In genomic region chr7:82334000-82334399, GRCm38 (mm10) we compare ENCODE assay signal across 31 mouse cellular contexts. TPM values are rescaled to one million over a fixed set of nuclear protein-coding genes. Genes with fewer than 3 reads are reported as not detected.
DNase-seq lines count a peak whose midpoint lies in the region; ATAC-seq and TF ChIP-seq lines count a peak whose summit lies in the region.
"Had no signal": no experiment of that assay in that cellular context is flagged by ENCODE, and none has a peak within 500 bp of the region (broad histone marks: within the 10 kb centered on the region; RNA-seq: fewer than 3 reads in every experiment).

No protein-coding gene starts in this region.

- TF ChIP-seq CTCF in hindbrain, postnatal 0 days (IDR thresholded peaks at IDR 0.05; ENCODE audit: low read depth), result no peak

- DNase-seq in hindbrain, postnatal 0 days (ENCODE audit: low spot score), result peak; percentile 49
- peak; percentile 32 for DNase-seq in testis, postnatal 10 days (ENCODE audit: low spot score)
- DNase-seq in testis, postnatal 14 days (ENCODE audit: low spot score), result no peak
- DNase-seq in adrenal gland, adult (ENCODE audit: inconsistent age in 2 of 2, low spot score in 1 of 2), result no peak
- DNase-seq: adrenal gland, postnatal 25 days; cerebellum, adult 2 months; cerebellum, postnatal 36 days; embryo, embryonic 11 days; gastrocnemius, postnatal 36 days; heart, adult 2 months; heart, postnatal 14 days; kidney, adult 11 months; kidney, postnatal 14 days; layer of hippocampus, adult 9-11 months; right cerebral cortex, postnatal 25 days; thymus, adult 2 months; thymus, postnatal 36 days had no signal

- no peak overlapping the region for H3K4me3 ChIP-seq in forebrain, embryonic 13.5 days
- no peak overlapping the region for H3K4me3 ChIP-seq in forebrain, embryonic 12.5 days (replicated peaks)
- no peak overlapping the region for H3K4me3 ChIP-seq in hindbrain, postnatal 0 days (ENCODE audit: low read length)
- no peak overlapping the region for H3K4me3 ChIP-seq in hindbrain, embryonic 13.5 days
- H3K4me3 ChIP-seq: embryonic facial prominence, embryonic 13.5 days; erythroblast, embryonic 14.5 days; heart, adult 2 months; heart, embryonic 13.5 days; limb, embryonic 13.5 days; lung, embryonic 15.5 days; midbrain, embryonic 10.5 days; midbrain, embryonic 15.5 days; neural tube, embryonic 13.5 days; stomach, embryonic 15.5 days had no signal

- 35% methylated on average over 1 of the region's 1 CpGs for WGBS in forebrain, embryonic 13.5 days
- WGBS in forebrain, embryonic 12.5 days, result 48% methylated on average over 1 of the region's 1 CpGs
- 28% methylated on average over 1 of the region's 1 CpGs for WGBS in hindbrain, postnatal 0 days
- 52% methylated on average over 1 of the region's 1 CpGs for WGBS in hindbrain, embryonic 13.5 days

- no peak overlapping the region for H3K9ac ChIP-seq in forebrain, embryonic 13.5 days
- no peak overlapping the region for H3K9ac ChIP-seq in forebrain, embryonic 12.5 days
- no peak overlapping the region for H3K9ac ChIP-seq in hindbrain, postnatal 0 days (replicated peaks; ENCODE audit: low read length)
- no peak overlapping the region for H3K9ac ChIP-seq in hindbrain, embryonic 13.5 days
- H3K9ac ChIP-seq: embryonic facial prominence, embryonic 13.5 days; heart, embryonic 13.5 days; limb, embryonic 13.5 days; lung, embryonic 15.5 days; midbrain, embryonic 15.5 days; neural tube, embryonic 13.5 days; stomach, embryonic 15.5 days had no signal

- no peaks in the 10 kb centered on the region for H3K36me3 ChIP-seq in forebrain, embryonic 13.5 days (ENCODE audit: poor library complexity, severe bottlenecking)
- H3K36me3 ChIP-seq in forebrain, embryonic 12.5 days (replicated peaks), result no peaks in the 10 kb centered on the region
- no peaks in the 10 kb centered on the region for H3K36me3 ChIP-seq in hindbrain, postnatal 0 days (ENCODE audit: insufficient read depth, low read length)
- H3K36me3 ChIP-seq in hindbrain, embryonic 13.5 days, result no peaks in the 10 kb centered on the region
- H3K36me3 ChIP-seq: embryonic facial prominence, embryonic 13.5 days; heart, embryonic 13.5 days; limb, embryonic 13.5 days; lung, embryonic 15.5 days; midbrain, embryonic 10.5 days; midbrain, embryonic 15.5 days; neural tube, embryonic 13.5 days; stomach, embryonic 15.5 days had no signal

- H3K27ac ChIP-seq in forebrain, embryonic 13.5 days, result no peak overlapping the region
- H3K27ac ChIP-seq in forebrain, embryonic 12.5 days, result no peak overlapping the region
- H3K27ac ChIP-seq in hindbrain, postnatal 0 days, result no peak overlapping the region
- H3K27ac ChIP-seq in hindbrain, embryonic 13.5 days, result no peak overlapping the region
- H3K27ac ChIP-seq: embryonic facial prominence, embryonic 13.5 days; heart, adult 2 months; heart, embryonic 13.5 days; limb, embryonic 13.5 days; lung, embryonic 15.5 days; midbrain, embryonic 10.5 days; midbrain, embryonic 15.5 days; neural tube, embryonic 13.5 days; stomach, embryonic 15.5 days had no signal

- H3K4me2 ChIP-seq in forebrain, embryonic 13.5 days, result no peak overlapping the region
- H3K4me2 ChIP-seq in forebrain, embryonic 12.5 days, result no peak overlapping the region
- no peak overlapping the region for H3K4me2 ChIP-seq in hindbrain, postnatal 0 days (ENCODE audit: low read depth, low read length)
- H3K4me2 ChIP-seq in hindbrain, embryonic 13.5 days, result no peak overlapping the region
- H3K4me2 ChIP-seq: heart, embryonic 13.5 days; liver, embryonic 11.5 days; lung, embryonic 15.5 days; midbrain, embryonic 15.5 days; neural tube, embryonic 13.5 days; stomach, embryonic 15.5 days had no signal

- peaks cover 33% of the 10 kb centered on the region for H3K4me1 ChIP-seq in forebrain, embryonic 13.5 days
- H3K4me1 ChIP-seq in forebrain, embryonic 12.5 days, result peaks cover 14% of the 10 kb centered on the region
- no peaks in the 10 kb centered on the region for H3K4me1 ChIP-seq in hindbrain, postnatal 0 days (ENCODE audit: insufficient read depth, low read length)
- H3K4me1 ChIP-seq in hindbrain, embryonic 13.5 days (replicated peaks), result peaks cover 16% of the 10 kb centered on the region

- H3K9me3 ChIP-seq in forebrain, embryonic 13.5 days (replicated peaks), result no peaks in the 10 kb centered on the region
- no peaks in the 10 kb centered on the region for H3K9me3 ChIP-seq in forebrain, embryonic 12.5 days
- H3K9me3 ChIP-seq in hindbrain, postnatal 0 days (ENCODE audit: low read length), result no peaks in the 10 kb centered on the region
- H3K9me3 ChIP-seq in hindbrain, embryonic 13.5 days, result no peaks in the 10 kb centered on the region
- H3K9me3 ChIP-seq: embryonic facial prominence, embryonic 13.5 days; heart, embryonic 13.5 days; limb, embryonic 13.5 days; lung, embryonic 15.5 days; midbrain, embryonic 10.5 days; midbrain, embryonic 15.5 days; neural tube, embryonic 13.5 days; stomach, embryonic 15.5 days had no signal

- peaks cover 56% of the 10 kb centered on the region for H3K27me3 ChIP-seq in forebrain, embryonic 13.5 days
- peaks cover 63% of the 10 kb centered on the region for H3K27me3 ChIP-seq in forebrain, embryonic 12.5 days
- peaks cover 17% of the 10 kb centered on the region for H3K27me3 ChIP-seq in hindbrain, postnatal 0 days (ENCODE audit: insufficient read depth, low read length)
- H3K27me3 ChIP-seq in hindbrain, embryonic 13.5 days, result peaks cover 63% of the 10 kb centered on the region

- ATAC-seq in forebrain, embryonic 13.5 days, result peak; percentile 36
- ATAC-seq in forebrain, embryonic 12.5 days (ENCODE audit: low FRiP score), result no peak
- ATAC-seq in hindbrain, postnatal 0 days, result no peak
- no peak for ATAC-seq in hindbrain, embryonic 13.5 days (ENCODE audit: low FRiP score)
- ATAC-seq: CD4-positive, CD25-positive, alpha-beta regulatory T cell, adult 4 months; midbrain, embryonic 15.5 days had no signal

RNA-seq across cellular contexts. Expression of gene Adamtsl3, which starts 1.5 kb away (rescaled TPM):
- polyA plus RNA-seq in forebrain, embryonic 13.5 days (2015; fragmentation: Nextera tagmentation; extraction: Ambion mirVana), result 0.57 and 0.89 TPM in 2 replicates
- polyA plus RNA-seq in forebrain, embryonic 12.5 days (2016; fragmentation: Nextera tagmentation; extraction: Ambion mirVana), result 0.15 and 0.56 TPM in 2 replicates
- total RNA-seq in hindbrain, postnatal 0 days (2014; rRNA removed), result 3.5 and 9.7 TPM in 2 replicates
- 1.5 and 2.3 TPM in 2 replicates for polyA plus RNA-seq in hindbrain, postnatal 0 days (2015; fragmentation: Nextera tagmentation; extraction: Ambion mirVana)
- polyA plus RNA-seq in hindbrain, embryonic 13.5 days (2015; fragmentation: Nextera tagmentation; extraction: Ambion mirVana), result 0.43 and 0.44 TPM in 2 replicates
- polyA plus RNA-seq: CD4-positive, CD25-positive, alpha-beta regulatory T cell, adult 4 months; erythroblast, embryonic 14.5 days; midbrain, embryonic 10.5 days had no signal

Comparison
In these comparisons a context has a peak if more than half of its experiments do, and no peak if none do; other contexts are left out.
1. DNase-seq: peak in hindbrain, postnatal 0 days (single experiment) and testis, postnatal 10 days (single experiment); none in testis, postnatal 14 days (single experiment) and adrenal gland, adult (0 of 2).